Mouse (Mus musculus) stomach, postnatal 0 days (tissue): ENCODE data around the gene Gipc1.

Experiments
- CTCF ChIP-seq: IDR thresholded peaks from 2 replicates; pipeline ENCODE4 v1.5.1; 2016; ENCODE audit warnings: antibody characterized with exemption, low read depth, mild to moderate bottlenecking, moderate library complexity
- EP300 ChIP-seq: optimal IDR thresholded peaks from 2 replicates; pipeline ENCODE3; 2016; ENCODE audit warnings: antibody characterized with exemption

DNA sequence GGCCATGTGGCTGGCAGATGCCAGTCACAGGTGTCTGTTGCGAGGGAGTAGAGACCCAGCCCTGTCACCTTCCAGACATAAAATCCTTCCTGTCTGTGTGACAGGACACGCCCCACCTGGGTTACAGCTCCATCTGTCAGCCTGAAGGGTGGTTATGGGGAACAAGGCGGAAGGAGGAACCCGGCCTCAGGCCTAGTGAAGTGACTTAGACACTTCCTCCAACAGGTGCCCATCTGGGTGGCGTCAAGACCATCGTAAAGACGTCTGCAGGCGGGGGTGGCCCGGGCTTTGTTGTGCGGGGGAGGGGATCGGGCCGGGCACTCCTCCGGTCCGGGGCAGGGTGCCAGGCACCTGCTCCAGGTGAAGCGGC, 45.8 kb downstream of the Gipc1 start:
- no peak for TF ChIP-seq CTCF
- TF ChIP-seq EP300, result no peak
